Mouse (Mus musculus) heart, embryonic 14.5 days (tissue): ENCODE measurements at regions not wholly inside any gene's neighbourhood (a gene's known extent, or its start where the extent isn't known, plus 50 kb on each side); places are given as distances from the start of the nearest gene placed in this dataset.

Experiments used
- ATAC-seq: fragments of 200-750 bp; cut with Nextera tagmentation; 2 replicates; pipeline ENCODE4 v1.8.0; 2017; ENCODE audit warnings: low read depth, moderate TSS enrichment; ENCODE audit not compliant: insufficient number of reproducible peaks, insufficient read depth, low FRiP score
- H3K27ac ChIP-seq, 2 experiments: fragments of 200-500 bp in 1 of 2; fragments of 300-500 bp in 1 of 2; sonication (generic) in 1 of 2; replicated peaks in 1 of 2; 2 replicates each; pipeline ENCODE4 v1.5.1; 2012 to 2014; ENCODE audit warnings: low read depth in 2 of 2, low read length in 2 of 2, control low read depth in 1 of 2, mild to moderate bottlenecking in 1 of 2, mixed read lengths in 1 of 2; ENCODE audit not compliant: control insufficient read depth in 1 of 2, insufficient read depth in 1 of 2
- H3K27me3 ChIP-seq: fragments of 300-500 bp; sonication (generic); 2 replicates; pipeline ENCODE4 v1.6.1; 2014; ENCODE audit warnings: mild to moderate bottlenecking, low read length, control low read depth; ENCODE audit not compliant: control insufficient read depth, insufficient read depth
- H3K36me3 ChIP-seq: fragments of 300-500 bp; sonication (generic); 2 replicates; pipeline ENCODE4 v1.6.1; 2014; ENCODE audit warnings: mild to moderate bottlenecking, control low read depth, low read length, mixed read lengths; ENCODE audit not compliant: control insufficient read depth, insufficient read depth
- H3K4me1 ChIP-seq, 2 experiments: fragments of 200-500 bp in 1 of 2; fragments of 300-500 bp in 1 of 2; sonication (generic) in 1 of 2; 2 replicates each; pipeline ENCODE4 v1.6.1; 2012 to 2014; ENCODE audit warnings: low read length in 2 of 2, control low read depth in 1 of 2, mixed read lengths in 1 of 2; ENCODE audit not compliant: control insufficient read depth in 2 of 2, insufficient read depth in 2 of 2
- H3K4me2 ChIP-seq: fragments of 300-500 bp; sonication (generic); 2 replicates; pipeline ENCODE4 v1.6.1; 2014; ENCODE audit warnings: mild to moderate bottlenecking, low read length
- H3K4me3 ChIP-seq, 2 experiments: fragments of 200-500 bp in 1 of 2; fragments of 300-500 bp in 1 of 2; sonication (generic) in 1 of 2; 2 replicates each; pipeline ENCODE4 v1.5.1; 2012 to 2014; ENCODE audit warnings: low read length in 2 of 2, mild to moderate bottlenecking in 2 of 2, control low read depth in 1 of 2, low read depth in 1 of 2, moderate library complexity in 1 of 2; ENCODE audit not compliant: control insufficient read depth in 1 of 2, insufficient read depth in 1 of 2
- H3K9ac ChIP-seq: fragments of 300-500 bp; sonication (generic); 2 replicates; pipeline ENCODE4 v1.6.1; 2014; ENCODE audit warnings: mild to moderate bottlenecking, low read length
- H3K9me3 ChIP-seq: fragments of 300-500 bp; sonication (generic); 2 replicates; pipeline ENCODE4 v1.6.1; 2016; ENCODE audit warnings: low read length, control low read depth; ENCODE audit not compliant: control insufficient read depth
- WGBS: fragments of 180-500 bp; shearing (Covaris S2); extraction: QIAGEN DNeasy Blood & Tissue Kit; methylation state at CpG from one replicate; pipeline ENCODE4 v1.1.7; 2014; 5-methylcytosine and 5-hydroxymethylcytosine counted together

DNA sequence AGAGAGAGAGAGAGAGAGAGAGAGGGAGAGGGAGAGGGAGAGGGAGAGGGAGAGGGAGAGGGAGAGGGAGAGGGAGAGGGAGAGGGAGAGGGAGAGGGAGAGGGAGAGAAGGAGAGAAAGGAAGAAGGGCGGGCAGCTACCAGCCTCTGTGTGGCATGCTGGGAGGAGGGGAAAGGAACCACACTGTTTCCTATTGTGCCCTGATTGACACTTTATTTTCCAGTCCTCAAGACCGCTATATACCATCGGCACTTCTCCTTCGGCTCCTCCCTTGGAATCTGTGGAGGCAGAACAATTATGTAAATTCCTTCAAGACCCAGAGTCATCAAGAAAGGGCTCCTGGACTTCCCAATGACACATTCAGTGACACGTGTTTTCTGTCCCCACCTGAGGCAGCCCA lies 67.8 kb upstream of the Gpr12 start:
- H3K27me3 ChIP-seq = no peaks in the 10 kb centered on the region
- H3K9me3 ChIP-seq = no peaks in the 10 kb centered on the region
- H3K9ac ChIP-seq = no peak overlapping the region
- H3K27ac ChIP-seq = no peak overlapping the region
- no peak overlapping the region for H3K4me2 ChIP-seq
- H3K4me3 ChIP-seq = no peak overlapping the region
- H3K4me1 ChIP-seq = no peaks in the 10 kb centered on the region
- no peaks in the 10 kb centered on the region for H3K36me3 ChIP-seq
- no peak for ATAC-seq
- 57% methylated on average over 5 of the region's 5 CpGs for WGBS

DNA sequence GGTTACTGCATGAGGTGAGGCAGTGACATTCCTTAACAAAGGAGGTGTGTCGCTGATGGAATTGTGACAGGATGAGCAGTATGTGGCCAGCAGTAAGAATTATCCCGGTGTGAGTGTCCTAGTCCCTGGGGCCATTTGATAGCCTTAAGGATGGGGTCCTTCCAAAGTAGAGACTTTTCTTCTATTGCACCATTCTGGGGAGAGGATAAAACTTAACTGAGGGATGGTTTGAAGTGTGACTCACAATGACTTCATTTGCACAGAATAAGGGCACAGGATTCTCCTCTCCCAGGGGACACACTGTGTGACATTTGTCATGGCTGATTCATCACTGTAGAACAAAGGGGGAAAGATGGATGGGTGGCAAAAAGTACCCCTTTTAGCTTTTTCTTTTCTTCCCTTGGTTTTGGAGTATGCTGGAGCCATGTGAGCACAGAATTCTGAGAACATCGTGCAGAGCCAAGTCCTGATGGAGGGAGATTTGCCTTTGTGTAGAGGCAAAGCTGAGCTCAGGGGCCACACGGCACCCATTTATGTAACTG lies 63.6 kb upstream of the Gpr12 start:
- 69% methylated on average over 4 of the region's 4 CpGs for WGBS
- Histone ChIP-seq H3K9ac (no peak overlapping the region), H3K27me3 (no peaks in the 10 kb centered on the region), H3K9me3 (no peaks in the 10 kb centered on the region), H3K36me3 (no peaks in the 10 kb centered on the region), H3K27ac (no peak overlapping the region), H3K4me2 (no peak overlapping the region), H3K4me1 (no peaks in the 10 kb centered on the region), H3K4me3 (no peak overlapping the region)
- no peak for ATAC-seq

DNA sequence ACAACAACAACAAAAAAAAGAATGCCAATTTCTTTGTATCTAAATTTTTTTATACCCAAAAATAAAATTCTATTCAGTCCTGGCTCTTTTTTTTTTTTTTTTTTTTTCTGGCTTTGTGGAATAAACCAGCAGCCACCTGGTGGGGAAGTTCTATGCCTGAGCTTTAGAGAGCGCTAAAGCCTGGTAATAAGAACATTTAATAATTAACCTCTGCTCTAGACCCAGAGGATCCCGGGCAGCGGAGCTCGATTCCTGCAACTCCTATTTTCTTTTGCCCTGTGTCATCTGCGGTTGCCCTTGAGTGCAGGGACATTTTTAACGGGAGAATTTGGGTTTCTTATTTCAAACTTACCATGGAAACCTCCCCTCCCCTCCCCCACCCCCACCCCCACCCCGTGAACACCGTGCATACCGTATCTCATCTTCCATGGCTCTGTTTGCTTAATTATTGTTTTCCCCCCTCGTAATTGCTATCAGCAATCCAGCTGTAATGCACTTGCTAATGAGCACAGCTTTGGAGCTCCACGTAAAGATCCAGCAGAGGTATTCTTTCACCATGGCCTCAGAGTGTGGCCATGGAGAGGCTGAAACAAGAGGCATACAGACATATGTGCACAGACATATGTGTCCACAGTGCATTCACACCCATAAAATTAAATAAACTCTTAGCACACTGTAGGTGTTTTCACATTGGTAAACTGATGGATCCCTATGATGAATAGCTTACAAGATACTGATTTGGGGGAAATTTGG lies 62.8 kb upstream of the Gpr12 start:
- Histone ChIP-seq H3K4me2 (no peak overlapping the region), H3K27ac (no peak overlapping the region), H3K27me3 (no peaks in the 10 kb centered on the region), H3K4me3 (no peak overlapping the region), H3K4me1 (no peaks in the 10 kb centered on the region), H3K9me3 (no peaks in the 10 kb centered on the region), H3K36me3 (no peaks in the 10 kb centered on the region), H3K9ac (no peak overlapping the region)
- WGBS = 64% methylated on average over 11 of the region's 11 CpGs
- ATAC-seq = no peak

GRCm38 (mm10) chr5:146644499-146644898 lies 59.5 kb upstream of the Gpr12 start:
- Histone ChIP-seq H3K36me3 (no peaks in the 10 kb centered on the region), H3K9ac (no peak overlapping the region), H3K27ac (no peak overlapping the region), H3K4me1 (no peaks in the 10 kb centered on the region), H3K27me3 (no peaks in the 10 kb centered on the region), H3K4me2 (no peak overlapping the region), H3K9me3 (no peaks in the 10 kb centered on the region), H3K4me3 (no peak overlapping the region)
- no peak for ATAC-seq
- WGBS = 2% methylated on average over 4 of the region's 4 CpGs

- no peaks in the 10 kb centered on the region for H3K36me3 ChIP-seq
- peaks cover 8% of the 10 kb centered on the region; the same call in 1 of the 2 replicates for H3K9me3 ChIP-seq
- no peak overlapping the region for H3K4me2 ChIP-seq
- H3K27ac ChIP-seq = no peak overlapping the region
- no peak overlapping the region for H3K4me3 ChIP-seq
- no peaks in the 10 kb centered on the region for H3K4me1 ChIP-seq
- ATAC-seq = no peak
- H3K27me3 ChIP-seq = no peaks in the 10 kb centered on the region
- 73% methylated on average over 6 of the region's 6 CpGs for WGBS
- H3K9ac ChIP-seq = no peak overlapping the region
These were observed 56.9 kb upstream of the Gpr12 start for GRCm38 (mm10) chr5:146641931-146642330.

GRCm38 (mm10) chr5:146636859-146637258 lies 51.8 kb upstream of the Gpr12 start:
- Histone ChIP-seq H3K9me3 (peaks cover 9% of the 10 kb centered on the region; the same call in 1 of the 2 replicates), H3K27me3 (no peaks in the 10 kb centered on the region), H3K36me3 (no peaks in the 10 kb centered on the region), H3K9ac (no peak overlapping the region), H3K4me2 (no peak overlapping the region), H3K4me3 (no peak overlapping the region), H3K27ac (no peak overlapping the region), H3K4me1 (no peaks in the 10 kb centered on the region)
- ATAC-seq = no peak
- WGBS = 64% methylated on average over 6 of the region's 6 CpGs
